Mouse (Mus musculus): ENCODE data around the gene Gm1043.
A peak's percentile ranks its signal among the peaks of the same experiment; 100 is the strongest.

Gm1043 gene

GRCm38 (mm10) chr5:37198011-37198688, 113.0 kb downstream of the Gm1043 start:
- DNase-seq (ENCODE audit: low spot score in 2 of 2), result peak in 1 of 2 experiments; percentile 57

- DNase-seq (ENCODE audit: low spot score in 2 of 2), result no peak
Observed at GRCm38 (mm10) chr5:37202285-37202684, 117.1 kb downstream of the Gm1043 start.

GRCm38 (mm10) chr5:37204886-37205285, 119.7 kb downstream of the Gm1043 start:
- no peak for DNase-seq (ENCODE audit: low spot score in 2 of 2)

GRCm38 (mm10) chr5:37205420-37205819, 120.2 kb downstream of the Gm1043 start:
- DNase-seq (ENCODE audit: low spot score in 2 of 2), result no peak

DNA sequence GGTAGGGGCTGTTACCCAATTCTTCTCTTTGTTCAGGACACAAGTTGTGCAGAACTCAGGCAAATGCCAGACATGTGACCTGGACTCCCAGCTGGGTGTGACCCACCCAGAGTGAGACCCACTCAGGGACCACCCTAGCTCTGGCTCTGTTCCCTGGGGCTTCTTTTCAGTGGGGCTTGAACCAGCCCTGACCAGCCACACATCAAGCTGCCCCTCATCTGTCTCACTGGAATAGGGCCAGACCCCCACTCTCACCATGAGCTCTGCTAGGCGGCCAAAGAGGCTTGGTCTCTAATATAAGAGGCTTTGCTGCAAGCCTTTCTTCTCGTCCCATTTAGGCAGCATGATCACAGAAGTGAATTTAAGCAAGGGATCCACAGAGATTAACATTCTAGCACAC, 121.2 kb downstream of the Gm1043 start:
- DNase-seq (ENCODE audit: low spot score in 2 of 2), result peak in 1 of 2 experiments; percentile 56

- no peak for DNase-seq (ENCODE audit: low spot score in 2 of 2)
Observed at GRCm38 (mm10) chr5:37212938-37213708, 128.0 kb downstream of the Gm1043 start.

DNA sequence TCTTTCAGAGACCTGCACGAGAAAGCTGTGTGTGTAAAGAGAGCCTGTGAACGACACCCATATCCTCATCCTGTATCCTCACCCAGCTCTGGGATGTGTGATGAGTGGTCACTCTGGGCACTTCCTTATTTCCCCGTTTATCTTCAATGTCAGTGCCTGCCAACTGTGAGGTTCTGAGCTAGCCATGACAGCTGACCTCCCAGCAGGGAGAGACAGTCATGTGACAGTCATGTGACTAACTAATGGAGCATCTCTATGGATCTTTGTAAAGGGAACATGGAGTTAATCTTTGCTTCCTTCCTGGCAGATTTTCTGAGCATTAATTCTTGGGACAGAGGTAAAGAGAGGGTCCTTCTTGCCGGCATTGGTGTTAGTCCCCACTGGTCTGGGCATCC, 128.5 kb downstream of the Gm1043 start:
- DNase-seq (ENCODE audit: low spot score in 2 of 2), result no peak

DNA sequence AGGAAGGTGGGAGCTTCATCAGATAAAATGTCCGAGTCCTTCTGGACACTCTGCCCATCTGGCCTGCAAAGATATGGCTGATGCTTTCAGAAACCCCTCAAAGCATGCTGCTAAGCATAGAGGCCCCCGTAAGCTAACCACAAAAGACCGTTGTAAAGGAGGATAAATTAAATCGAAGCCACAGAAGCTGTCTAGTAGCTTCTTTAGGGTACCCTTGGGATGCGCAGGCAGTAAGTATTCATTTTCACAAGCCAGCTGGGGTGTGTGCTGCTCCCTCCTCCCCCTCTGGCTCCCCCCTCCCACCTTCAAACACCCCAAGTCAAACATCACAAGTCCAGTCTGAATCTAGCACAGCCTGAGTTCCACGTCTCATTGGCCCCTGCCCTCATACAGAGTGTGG, 129.4 kb downstream of the Gm1043 start:
- DNase-seq (ENCODE audit: low spot score in 2 of 2), result no peak

DNA sequence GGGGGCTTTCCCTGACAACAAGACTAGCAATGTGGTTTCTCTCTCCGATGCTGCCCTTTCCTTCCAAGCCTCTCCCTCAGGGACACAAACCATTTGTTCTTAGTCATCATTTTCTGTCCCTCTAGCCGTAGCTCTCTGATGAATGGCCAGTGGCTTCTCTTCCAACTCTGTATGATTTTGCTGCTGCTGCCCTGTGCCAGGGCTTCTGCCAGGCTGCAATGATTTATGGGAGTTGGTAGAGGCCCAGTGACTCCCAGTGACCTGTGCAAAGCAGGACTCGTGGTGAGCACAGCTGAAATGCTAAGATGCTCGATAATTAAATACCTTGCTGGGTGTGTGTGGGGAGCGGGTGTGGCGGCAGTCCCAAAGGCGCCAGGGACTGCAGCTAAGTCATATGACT, 130.1 kb downstream of the Gm1043 start:
- no peak for DNase-seq (ENCODE audit: low spot score in 2 of 2)

DNA sequence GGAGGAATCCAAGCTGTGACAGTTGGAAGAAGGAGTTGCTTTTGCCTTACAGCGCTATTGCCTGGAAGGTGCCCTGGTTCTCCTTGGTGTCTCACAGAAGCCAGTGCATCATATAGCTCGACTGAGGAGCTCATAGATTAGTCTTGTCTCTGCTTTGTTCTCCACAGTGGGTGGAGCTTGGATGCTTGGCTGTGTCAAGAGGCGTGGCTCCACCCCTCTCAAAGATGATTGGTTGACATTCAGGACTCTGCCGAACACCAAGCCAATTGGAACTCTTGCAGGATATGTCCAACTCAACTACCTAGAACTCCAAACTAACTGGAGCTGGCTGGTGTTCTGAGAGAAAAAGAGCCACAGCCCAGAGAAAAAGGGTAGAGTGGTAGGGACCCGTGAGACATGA, 134.4 kb downstream of the Gm1043 start:
- DNase-seq (ENCODE audit: low spot score in 2 of 2), result no peak

GRCm38 (mm10) chr5:37220575-37220974, 135.4 kb downstream of the Gm1043 start:
- no peak for DNase-seq (ENCODE audit: low spot score in 2 of 2)

- DNase-seq (ENCODE audit: low spot score in 2 of 2), result no peak
Observed at GRCm38 (mm10) chr5:37221563-37221962, 136.4 kb downstream of the Gm1043 start.

- DNase-seq (ENCODE audit: low spot score in 2 of 2), result no peak
Observed at GRCm38 (mm10) chr5:37222316-37222715, 137.1 kb downstream of the Gm1043 start.

DNA sequence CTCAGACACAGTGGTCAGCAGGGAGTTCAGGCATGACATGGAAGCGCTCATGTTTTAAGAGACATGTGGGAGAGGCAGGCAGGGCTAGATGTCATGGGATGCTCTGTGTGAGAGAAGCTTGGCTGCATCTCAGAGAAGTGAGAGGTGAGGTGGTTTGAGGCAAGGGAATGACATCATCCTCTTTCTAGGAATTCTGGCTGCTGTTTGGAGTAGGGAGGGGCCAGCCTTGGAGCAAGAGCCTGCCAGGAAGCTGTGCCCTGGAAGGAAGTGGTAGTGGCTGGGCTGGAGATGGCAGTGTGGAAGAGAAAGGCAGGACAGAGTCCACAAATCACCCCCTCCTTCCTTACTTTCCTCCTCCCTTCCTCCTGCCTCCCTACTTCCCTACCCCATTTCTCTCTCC, 140.5 kb downstream of the Gm1043 start:
- no peak for DNase-seq (ENCODE audit: low spot score in 2 of 2)

GRCm38 (mm10) chr5:37227956-37228680, 142.9 kb downstream of the Gm1043 start:
- DNase-seq (ENCODE audit: low spot score in 2 of 2), result peak in 1 of 2 experiments; percentile 34

- no peak for DNase-seq (ENCODE audit: low spot score in 2 of 2)
Observed at GRCm38 (mm10) chr5:37228894-37229293, 143.7 kb downstream of the Gm1043 start.

GRCm38 (mm10) chr5:37233010-37233557, 147.9 kb downstream of the Gm1043 start:
- no peak for DNase-seq (ENCODE audit: low spot score in 2 of 2)

GRCm38 (mm10) chr5:37238654-37239053, 153.5 kb downstream of the Gm1043 start:
- no peak for DNase-seq (ENCODE audit: low spot score in 2 of 2)

GRCm38 (mm10) chr5:37240550-37240949, 155.4 kb downstream of the Gm1043 start:
- no peak for DNase-seq (ENCODE audit: low spot score in 2 of 2)

DNA sequence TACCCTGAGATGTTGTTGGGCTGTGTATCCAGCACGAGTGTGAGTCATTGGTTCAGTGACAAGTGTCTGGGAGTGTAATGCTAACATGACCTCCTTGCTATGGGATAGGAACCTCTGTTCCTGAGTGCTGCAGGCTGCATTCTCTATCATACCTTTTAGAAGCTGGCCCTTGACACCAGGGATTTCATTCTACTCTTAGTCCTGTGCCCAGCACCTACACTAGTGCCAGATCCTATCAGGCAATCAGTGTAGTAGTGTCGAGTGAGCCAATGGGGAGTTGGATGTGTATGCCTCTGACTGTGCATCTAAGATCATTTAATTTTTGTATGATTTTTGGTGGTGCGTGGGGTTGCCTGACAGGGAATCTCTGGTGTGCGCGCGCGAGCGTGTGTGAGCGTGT, 156.1 kb downstream of the Gm1043 start:
- no peak for DNase-seq (ENCODE audit: low spot score in 2 of 2)

DNA sequence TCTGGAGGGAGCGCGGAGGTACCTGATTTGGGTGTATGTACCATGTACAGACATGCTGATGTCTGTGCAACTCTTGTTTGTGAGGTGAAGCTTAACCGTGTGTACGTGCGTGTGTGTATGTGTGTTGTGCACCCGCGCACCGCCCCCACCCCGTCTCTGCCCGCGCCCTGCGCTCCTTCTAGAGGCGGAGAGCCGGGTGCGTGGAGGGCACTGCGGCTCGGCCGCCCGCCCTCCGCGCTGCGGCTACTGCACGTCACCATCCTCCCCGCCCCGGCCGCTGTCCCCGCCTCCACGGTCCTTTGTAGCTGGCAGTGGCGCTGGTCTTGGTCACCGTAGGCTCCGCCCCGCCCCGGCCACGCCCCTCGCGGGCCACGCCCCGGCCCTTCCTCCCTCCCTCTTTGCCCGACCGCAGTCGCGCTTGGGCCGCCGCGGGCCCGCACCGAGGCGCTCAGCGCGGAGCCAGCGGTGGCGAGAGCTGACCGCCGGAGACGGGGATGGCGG, 156.5 kb downstream of the Gm1043 start, which contains the start of gene Crmp1:
Gene Crmp1, plus strand, starts transcription at position 290 of the 501 bp plus-strand sequence.
- DNase-seq (ENCODE audit: low spot score in 2 of 2), result peak; percentile 79 to 87
